Mouse (Mus musculus): ENCODE measurements around the gene Stk4.
"Not testable (repeated sequence)": the region's sequence is repeated elsewhere in the genome, so short reads cannot be mapped to it uniquely, and the experiment has no call there.

Gene Stk4

DNA sequence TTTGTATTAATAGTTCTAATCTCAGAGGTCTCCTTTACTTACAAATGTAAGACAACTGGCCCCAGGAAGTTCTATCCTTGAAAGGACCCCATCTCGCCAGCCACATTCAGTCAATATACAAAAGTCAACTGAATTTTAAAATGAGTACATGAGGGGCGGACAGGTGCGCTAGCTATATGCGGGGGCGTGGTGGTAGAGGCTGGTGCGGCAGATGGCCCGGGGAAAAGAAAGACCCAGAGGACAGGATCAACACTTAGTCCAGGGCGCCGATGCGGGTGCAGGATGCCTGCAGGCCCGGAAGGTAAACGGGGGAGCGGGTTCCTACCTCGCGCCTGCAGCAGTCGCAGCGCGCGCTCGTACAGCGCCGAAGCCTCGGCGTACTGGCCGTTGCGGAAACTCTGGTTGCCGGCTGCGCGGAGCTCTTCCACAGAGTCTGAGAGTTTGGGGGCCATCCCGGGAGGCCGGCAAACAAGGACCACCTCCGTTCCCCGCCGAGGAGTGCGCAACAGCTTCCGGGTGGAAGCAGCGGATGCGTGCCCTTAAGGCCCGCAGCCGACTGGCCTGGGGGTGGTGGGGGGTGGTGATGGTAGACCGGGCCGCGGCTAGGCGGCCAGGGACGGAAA lies at the start of gene Stk4:
Gene Stk4 (plus strand): TSS at position 181 of the 623 bp plus-strand sequence.
- DNase-seq (ENCODE audit: low spot score) = no peak

DNA sequence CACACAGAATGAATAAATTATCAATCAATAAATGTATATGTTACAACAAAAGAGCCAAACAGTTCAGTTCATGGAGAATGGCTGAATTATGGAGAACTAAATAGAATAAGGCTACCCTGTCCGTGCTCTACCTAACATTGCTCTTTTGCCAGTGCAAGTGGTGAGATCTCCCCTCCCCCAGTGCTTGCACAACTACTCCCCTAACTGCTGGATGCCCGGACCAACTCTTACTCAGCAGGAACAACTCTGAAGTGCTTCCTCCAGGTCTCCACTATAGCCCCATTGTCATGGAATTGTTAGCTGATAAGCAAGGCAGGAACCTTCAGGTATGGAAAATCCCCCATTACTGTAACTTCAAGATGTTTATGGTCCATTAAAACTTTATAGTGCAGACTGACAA lies 48.0 kb upstream of the Stk4 start:
- no peak for DNase-seq (ENCODE audit: low spot score)

DNA sequence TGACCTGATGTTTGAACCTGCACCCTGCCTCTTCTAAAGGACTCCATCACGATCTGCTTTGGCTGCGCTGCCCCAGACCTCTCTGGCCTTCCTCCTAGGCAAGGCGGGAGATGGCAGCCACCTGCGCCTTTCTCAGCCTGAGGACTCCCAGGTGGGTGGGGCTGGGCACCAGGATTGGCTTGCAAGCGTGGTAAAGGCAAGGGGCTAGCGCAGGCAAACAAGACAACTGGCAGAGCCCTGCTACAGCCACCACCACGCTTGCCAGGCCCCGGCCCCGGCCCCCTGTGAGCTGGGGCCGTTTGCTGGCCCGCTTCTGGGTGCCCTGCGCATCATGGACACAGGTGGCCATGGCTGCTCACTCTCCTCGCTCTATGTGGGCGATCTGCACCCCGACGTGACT lies 45.0 kb upstream of the Stk4 start, which contains the start of gene Pabpc1l:
Gene Pabpc1l (plus strand): TSS at position 301 of the 400 bp plus-strand sequence.
- no peak for DNase-seq (ENCODE audit: low spot score)

DNA sequence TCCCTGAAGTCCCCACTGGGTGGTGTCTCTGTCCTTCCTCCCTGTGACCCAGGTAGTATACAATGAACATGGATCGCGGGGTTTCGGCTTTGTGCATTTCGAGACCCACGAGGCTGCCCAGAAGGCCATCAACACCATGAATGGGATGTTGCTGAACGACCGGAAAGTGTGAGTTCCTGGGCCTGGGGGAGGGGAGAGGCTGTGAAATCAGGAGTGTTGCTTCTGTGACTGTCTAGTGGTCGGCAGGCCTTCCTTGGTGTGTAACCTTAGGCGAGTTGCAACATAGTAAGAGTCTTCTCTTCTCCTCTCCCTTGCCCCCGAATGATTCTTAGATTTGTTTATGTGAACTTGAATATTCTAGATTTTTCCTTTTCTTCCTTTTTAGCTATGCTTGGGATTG lies 39.0 kb upstream of the Stk4 start:
- DNase-seq (ENCODE audit: low spot score) = no peak

DNA sequence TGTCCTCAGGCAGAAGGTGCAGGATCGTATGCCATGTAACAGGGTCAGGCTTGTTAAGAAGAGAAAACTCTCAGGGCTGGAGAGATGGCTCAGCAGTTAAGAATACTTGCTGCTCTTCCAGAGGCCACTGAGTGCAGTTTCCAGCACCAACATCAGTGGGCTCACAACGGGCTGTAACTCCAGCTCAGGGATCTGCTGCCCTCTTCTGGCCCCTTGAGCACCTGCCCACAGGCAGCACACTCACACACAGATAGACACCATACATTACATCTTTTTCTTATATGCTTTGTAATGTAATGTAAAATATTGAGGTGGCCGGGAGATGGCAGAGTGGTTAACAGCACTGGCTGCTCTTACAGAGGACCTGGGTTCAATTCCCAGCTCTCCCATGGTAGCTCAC lies 37.1 kb upstream of the Stk4 start:
- no peak for DNase-seq (ENCODE audit: low spot score)

DNA sequence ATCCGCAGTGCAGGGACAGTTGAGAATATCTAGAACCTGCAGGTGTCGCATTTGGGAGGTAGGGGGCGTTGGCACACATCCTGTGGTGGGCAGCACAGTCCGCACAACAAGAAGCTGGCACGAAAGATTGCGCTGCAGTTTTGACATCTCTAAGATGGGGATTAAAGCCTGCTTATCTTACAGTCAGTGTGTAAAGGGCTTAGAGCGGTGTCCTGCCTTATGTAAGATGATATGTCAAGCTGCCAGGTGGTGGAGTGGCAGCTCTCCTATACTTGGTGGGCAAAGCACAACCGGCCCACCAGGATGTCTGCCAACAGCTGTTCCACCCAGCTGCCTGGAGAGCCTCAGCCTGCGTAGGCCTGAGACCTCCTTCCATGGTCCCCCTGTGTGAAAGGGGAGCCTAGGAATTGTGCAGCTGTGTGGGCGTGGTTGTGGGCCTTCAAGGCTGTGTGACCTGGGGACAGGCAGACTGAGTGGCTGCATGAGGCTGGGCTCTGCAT lies 33.6 kb upstream of the Stk4 start:
- DNase-seq (ENCODE audit: low spot score) = peak; percentile 32

DNA sequence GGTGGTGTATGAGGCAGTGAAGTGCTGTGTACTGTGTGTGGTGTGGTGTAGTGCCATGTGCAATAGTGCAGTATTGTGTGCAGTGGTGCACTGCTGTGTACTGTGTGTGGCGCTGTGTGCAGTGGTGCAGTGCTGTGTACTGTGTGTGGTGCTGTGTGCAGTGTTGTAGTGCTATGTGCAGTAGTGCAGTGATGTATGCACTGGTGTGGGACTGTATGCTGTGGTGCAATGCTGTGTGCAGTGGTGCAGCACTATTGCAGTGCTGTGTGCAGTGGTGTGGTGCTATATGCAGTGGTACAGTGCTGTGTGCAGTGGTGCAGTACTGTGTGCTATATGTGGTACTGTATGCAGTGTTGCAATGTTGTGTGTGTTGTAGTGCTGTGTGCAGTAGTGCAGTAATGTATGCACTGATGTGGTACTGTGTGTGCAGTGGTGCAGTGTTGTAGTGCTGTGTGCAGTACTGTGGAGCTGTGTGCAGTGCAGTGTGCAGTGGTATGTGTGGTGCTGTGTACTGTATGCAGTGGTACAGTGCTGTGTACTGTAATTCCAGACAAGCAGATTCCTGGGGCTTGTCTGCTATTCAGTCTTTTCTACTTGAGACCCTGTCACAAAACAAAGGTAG lies 31.6 kb upstream of the Stk4 start:
- DNase-seq (ENCODE audit: low spot score) = no peak

DNA sequence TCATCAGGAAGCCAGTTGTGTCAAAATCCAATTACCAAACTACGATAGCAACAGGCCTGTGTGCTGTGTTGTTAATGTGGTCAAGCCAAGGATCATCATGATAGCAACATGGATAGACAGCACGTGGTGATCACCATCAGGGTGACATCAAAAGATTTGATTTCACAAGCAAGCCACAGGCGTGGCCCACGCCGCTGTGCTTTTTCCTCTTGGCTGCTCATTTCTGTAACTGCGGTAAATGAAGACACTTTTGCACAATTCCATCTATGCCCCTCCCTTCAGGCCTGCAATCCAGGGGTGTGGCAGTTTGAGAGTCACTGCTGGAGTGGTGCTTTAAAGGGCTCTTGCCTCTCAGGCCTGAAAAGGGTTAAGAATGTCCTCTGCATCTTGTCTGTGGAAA lies 29.2 kb upstream of the Stk4 start:
- DNase-seq (ENCODE audit: low spot score) = no peak

DNA sequence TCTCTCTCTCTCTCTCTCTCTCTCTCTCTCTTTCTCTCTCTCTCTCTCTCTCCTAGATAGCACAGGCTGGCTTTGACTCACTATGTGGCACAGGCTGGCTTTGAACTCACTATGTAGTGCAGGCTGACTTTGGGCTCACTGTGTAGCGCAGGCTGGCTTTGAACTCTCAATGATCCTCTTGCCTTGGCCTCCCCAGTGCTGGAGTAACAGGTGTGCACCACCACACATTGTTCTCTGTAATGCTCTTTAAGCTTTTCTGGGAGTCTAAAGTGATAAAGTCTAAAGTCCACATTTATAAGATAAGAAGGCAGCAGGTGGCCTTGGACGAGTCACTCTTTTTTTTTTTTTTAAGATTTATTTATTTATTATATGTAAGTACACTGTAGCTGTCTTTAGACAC lies 28.6 kb upstream of the Stk4 start:
- DNase-seq (ENCODE audit: low spot score) = no peak

DNA sequence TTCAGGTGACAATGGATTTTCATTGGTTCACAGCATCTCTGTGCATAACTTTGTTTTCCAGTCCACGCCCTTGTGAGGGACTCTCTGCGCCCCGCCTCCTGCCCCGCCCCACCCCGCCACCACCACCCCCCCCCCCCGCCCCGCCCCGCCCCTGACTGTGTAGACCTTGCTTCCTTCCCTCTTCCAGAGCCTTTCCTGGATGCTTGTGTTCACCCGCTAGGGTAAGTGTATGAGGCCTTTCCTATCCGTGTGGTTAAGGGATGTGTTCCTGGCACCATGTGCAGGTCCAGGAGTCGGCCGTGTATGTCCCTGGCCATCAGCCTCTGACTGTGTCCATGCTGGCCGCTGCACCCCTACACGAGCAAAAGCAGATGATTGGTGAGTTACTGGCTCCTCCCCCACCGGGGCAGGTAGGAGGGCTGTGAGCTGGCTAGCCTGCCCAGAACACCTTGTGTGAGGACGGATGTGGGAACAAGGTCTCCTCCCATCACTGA lies 22.9 kb upstream of the Stk4 start:
- DNase-seq (ENCODE audit: low spot score) = peak; percentile 41

DNA sequence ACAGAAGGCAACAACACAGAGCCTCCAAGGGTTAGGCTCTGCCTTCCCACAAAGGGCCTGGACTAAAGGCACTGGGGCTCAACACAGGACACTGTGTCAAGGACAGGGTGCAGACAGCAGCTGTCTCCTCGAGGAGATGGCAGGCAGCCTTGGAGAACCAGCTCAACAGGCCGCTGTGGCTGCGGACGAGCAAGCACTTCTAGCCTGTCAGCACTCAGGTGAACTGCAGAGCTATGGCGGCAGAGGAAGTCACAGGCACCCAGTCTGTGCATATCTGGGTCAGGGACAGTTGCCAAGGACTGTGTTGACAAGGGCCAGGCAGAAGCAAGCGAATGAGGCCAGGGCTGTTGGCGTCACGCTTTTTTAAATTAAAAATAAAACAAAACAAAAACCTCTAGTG lies 16.4 kb upstream of the Stk4 start:
- no peak for DNase-seq (ENCODE audit: low spot score)

DNA sequence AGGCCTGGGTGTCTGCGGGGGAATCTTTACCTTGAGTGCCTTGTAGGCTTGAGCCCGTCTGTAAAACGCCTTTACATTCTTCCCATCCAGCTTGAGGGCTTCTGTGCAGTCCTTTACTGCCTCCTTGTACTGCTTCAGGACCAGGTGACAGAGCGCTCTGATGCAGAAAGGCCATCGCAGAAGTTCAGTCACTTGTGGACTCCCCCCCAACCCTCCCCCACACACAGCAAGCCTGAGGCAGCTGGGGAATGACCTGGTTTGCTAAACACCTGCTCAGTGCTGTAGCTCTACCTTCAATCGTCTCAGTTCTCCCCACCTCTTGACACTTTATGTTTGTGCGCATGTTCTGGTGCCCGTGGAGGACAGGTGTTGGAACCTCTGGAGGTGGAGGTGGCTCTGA lies 15.5 kb upstream of the Stk4 start:
- no peak for DNase-seq (ENCODE audit: low spot score)

DNA sequence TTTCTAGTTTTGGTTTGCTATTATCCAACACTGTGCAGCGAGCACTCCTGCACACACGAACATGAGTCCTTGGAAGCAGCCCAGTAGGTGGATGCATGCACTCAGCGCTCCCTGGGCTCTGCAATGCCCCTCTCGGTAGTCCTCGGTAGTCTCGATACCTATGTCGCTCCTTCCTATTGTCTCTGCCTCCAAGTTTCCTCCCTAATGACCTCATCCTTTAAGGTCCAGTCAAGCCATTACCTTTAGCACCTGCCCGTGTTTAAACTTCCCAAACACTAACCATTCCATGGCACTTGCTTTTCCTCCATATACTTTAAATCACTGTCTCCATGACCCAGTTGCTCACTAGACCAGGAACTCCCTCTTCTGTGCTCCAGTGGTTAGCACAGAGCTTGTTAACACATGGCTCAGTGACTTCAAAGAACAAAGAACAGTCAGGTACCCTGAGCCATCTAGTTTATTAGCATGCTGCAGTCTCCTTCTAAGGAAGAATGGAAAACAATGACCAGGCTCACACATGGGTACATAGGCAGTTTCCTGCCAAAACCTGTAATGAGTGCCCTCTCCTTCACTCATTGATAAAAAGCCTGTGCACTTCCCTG lies 10.4 kb upstream of the Stk4 start:
- peak; percentile 64 for DNase-seq (ENCODE audit: low spot score)

DNA sequence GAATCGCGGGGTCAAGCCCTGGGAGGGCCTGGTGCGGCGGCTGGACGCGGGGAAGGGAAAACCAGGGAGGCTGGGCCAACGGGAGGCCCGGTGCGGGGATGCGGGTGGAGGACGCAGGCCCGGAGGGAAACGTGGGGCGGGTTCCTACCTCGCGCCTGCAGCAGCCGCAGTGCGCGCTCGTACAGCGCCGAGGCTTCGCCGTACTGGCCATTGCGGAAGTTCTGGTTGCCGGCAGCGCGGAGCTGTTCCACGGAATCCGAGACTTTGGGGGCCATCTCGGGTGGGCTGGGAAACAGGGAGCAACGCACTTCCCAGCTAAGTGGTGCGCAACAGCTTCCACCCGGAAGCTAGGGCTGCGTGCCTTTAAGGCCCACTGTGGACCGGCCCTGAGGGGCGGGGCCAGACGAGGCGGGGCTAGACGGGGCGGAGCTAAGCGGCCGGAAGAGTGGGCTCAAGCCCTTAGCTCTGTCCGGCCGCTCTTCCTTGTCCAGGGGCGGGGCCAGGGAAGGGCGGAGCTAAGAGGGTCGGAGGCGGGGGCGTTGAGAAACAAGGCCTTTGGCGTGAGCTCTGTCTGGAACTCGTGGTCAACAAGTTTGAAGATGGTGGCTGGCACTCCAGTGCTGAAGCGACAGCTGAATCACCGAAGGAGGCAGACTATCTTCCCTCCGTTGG lies 779 bp downstream of the Stk4 start, which contains the start of gene Tomm34:
Gene Tomm34 (minus strand): TSS at position 405 of the 672 bp plus-strand sequence.
- DNase-seq (ENCODE audit: low spot score) = peak; percentile 97

DNA sequence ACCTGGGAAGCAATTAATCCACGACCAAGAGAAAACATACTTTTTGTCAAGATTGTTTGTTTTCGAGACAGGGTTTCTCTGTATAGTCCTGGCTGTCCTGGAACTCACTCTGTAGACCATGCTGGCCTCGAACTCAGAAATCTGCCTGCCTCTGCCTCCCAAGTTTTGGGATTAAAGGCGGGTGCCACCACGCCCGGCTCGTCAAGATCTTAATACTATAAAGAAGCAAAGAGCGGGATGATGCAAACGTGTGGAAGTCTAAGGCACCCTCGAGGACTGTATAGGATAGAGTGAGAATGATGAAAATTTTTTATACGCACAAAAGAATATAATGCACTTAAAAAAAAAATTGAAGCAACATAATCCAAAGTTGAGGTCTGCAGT lies 1.3 kb downstream of the Stk4 start:
- DNase-seq (ENCODE audit: low spot score) = not testable (repeated sequence)

DNA sequence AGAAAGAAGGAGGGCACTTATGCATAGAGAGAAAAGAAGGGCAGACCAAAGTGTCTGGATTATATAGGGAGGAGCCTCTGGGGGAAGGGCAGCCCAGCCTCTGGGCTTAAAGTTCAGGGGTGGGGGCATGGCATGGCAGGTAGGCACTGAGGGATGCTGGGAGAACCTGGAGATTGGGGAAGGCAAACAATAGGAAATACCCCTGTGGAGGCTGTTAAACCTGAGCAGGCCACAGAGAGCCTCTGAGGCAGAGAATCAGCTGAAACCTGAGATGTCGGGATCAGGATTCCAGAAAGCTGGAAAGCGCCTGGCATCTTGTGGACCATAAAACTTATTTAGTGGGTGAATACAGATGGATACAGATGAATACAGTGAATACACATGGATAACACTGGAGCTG lies 2.0 kb downstream of the Stk4 start:
- no peak for DNase-seq (ENCODE audit: low spot score)

DNA sequence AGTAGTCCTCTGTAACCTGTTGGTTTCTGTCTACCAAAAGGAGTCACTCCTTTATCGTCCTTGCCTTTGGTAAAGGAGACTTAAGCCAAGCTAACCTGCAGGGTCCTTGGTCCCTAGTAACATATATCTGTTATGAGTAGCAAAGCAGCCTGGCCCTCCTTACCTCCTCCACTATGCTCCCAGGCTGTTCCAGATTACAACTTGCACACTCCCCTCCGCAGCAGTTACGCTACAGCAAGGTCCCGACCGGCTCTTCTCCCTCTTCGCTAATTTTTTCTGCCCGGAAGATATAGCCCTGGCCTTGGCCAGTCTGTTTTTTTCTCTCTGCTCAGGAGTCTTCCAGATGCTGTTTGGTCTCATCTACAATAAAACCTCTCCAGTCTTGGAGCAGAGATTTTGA lies 3.0 kb downstream of the Stk4 start:
- DNase-seq (ENCODE audit: low spot score) = no peak

DNA sequence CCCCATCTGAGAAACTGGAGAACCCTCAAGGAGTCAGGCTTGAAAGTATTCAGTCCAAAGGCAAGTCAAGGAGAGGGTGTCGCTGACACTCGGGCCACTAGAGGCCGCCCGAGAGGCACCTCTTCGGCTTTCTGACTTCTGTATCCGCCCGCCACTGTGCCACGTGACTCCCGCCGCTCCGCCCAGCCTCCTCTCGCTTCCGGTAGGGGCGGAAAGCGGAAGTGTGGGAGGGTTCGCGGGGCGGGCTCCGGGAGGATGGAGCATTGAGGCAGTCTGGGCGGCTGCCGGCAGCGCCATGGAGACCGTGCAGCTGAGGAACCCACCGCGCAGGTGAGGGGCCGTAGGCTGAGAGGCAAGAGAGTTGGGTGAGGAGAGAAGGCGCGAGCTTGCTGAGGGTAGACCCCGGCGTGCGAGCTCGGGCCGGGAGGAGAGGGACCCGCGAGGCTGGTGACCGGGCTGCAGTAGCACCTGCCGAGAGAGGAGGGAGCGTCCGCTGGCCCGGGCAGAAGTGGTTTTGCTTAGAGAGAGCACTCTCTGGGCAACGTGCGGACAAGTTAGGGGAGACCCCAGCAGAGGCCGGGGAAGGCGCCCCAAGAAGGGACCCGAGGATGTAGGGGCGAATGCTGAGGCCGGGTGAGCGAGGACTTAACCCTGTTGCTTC lies 3.9 kb downstream of the Stk4 start:
- DNase-seq (ENCODE audit: low spot score) = peak; percentile 98

DNA sequence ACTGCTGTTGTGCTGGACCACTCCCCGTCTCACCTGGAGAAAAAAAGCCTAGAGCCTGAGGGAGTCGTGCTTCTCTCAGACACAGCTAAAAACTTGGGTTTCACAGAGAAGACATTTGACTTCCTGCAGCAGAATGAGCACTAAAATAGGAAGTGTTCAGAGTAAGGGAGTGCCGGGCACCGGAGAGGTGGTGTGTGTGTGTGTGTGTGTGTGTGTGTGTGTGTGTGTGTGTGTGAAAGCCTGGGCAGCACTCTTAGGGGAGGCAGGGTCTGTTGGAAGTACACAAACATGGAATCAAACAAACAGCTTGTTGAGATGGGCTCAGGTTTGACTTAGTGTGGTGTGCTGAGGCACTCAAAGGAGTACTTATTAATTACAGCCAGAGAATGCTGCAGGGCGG lies 5.0 kb downstream of the Stk4 start:
- no peak for DNase-seq (ENCODE audit: low spot score)

DNA sequence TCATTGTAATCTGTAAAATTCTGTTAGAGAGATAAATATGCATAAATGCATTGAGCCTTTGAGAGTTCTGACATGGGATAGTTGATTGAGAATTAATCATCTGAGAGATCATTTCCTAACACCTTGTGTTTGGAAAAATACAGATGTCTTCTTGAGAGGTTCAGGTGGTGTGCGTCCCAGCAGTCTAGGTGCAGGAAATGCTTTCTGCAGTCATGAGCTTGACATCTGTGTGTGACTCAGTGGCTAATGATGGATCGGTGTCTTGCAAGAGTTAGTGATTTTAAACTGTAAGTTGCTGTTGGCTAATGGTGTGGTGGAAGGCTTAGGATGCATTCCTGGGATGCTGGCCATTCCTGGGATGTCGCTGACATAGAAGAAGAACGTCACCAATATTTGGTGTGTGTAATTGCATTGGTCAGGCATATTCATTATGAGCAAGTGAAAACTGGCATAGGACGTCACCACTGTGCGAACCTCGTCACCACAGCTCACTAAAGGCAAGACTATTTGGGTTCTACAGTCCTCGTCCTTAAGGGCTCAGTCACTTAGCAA lies 6.8 kb downstream of the Stk4 start:
- no peak for DNase-seq (ENCODE audit: low spot score)

DNA sequence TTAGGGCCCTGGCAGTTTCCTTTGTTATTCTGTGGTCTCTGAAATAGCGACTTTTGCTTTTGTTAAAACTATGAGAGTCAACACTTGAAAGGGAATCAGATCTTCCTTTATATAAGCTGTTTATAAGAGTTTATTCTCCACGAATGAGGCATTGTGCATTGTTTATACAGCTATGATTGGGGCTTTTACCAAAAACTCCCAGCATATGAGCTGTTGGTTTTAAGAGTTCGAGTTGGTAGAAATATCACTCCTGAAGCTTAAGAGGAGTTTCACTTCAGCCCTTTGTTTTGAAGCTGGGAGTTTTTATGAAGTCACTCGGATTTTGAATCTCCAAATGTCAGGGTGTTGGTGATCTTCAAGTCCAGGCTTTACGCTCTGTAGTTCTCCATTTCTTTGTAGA lies 7.8 kb downstream of the Stk4 start:
- DNase-seq (ENCODE audit: low spot score) = no peak

DNA sequence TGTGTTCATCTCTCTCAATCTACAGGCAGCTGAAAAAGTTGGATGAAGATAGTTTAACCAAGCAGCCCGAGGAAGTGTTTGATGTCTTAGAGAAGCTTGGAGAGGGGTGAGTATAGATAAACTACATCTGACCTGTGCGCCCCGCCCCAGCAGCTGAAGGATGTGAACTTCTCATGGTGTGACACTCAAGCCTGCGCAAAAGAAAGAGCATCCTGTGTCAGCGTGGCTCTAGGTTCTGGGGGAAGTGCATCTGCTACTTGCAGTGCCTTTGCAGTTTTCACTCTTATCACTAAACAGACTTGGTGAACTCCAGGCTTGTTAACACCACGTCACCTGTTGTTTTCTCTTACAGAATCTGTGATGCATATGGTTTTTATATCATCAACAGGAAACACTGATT lies 9.4 kb downstream of the Stk4 start:
- DNase-seq (ENCODE audit: low spot score) = no peak

Measured in retina, embryonic 14.5 days (tissue).